Mouse (Mus musculus) c-Kit-positive CD71-positive TER-119-negative erythroid progenitor cells, embryonic 14.5 days (primary cell): Measurements from ENCODE around the gene Bmper.

Experiments
- DNase-seq: peaks from one replicate; pipeline ENCODE4 v3.0.0-alpha.2; 2013; ENCODE audit warnings: low read depth

Bmper gene

DNA sequence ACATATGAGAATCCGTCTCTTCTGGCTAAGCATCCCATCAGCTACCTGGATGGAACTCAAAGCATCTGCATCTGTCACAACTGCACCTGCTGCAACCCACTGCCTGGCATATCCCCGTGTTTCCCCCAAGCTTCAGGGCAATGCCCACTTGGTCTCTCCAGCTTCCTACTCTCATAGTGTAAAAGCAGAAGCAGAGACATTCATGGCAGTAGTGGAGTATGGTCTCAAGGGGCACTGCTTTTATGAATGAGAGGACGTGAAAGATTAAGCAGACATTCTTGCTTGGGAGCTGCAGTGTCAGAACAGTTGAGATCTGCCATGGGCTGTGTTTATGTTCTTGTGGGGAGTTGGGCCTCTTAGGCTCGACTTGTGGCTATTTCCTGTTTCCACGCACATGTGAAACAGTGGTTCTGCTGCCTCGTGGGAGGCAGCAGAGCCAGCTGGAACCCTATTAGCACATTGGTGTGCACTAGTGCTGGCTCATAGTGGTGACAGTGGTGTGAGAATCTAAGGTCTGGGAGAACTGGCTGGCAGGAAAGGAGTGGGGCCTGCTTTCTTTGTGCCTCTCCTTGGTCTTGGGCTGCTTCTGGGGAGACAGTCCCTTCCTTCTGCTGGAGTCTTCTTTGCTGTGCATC is 12.6 kb downstream of the Bmper start:
- no peak for DNase-seq

GRCm38 (mm10) chr9:23236635-23237279 is 13.9 kb downstream of the Bmper start:
- no peak for DNase-seq

DNA sequence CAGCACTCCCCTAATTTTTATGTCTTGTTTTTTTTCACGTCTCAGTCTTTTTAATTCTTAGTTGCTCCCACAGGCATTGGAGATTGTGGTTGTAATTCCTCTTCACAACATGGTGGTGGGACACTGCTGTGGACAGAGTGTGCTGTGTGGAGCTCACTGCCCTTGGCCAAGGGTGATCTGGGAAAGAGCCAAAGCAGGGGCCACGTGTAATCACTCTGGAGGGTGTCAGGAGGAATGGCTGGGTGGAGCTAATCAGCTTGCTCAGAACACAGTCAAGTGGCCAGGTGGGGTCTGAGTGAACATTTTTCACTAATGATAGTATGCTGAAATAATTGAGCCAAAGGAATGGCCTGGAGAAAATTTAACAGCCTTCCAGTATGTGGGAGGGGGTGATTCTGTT is 16.1 kb downstream of the Bmper start:
- no peak for DNase-seq

DNA sequence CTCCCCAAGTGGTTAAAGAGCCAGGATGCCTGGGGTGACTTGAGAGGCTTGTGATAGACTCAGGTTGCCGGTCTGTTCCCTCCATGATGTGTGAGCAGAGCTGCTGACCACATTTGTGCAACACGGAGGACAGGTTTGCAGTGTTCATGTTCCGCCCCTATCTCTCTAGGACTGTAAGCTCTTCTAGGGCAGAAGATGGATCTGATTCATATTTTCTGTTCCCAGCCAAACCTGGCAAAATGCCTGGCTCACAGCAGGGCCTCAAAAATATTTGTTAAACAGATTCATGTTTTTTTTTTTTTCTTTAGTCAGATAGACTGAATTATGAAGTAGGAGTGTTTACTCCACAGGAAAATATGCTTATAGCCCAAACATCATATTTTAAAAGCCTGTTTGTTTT is 20.0 kb downstream of the Bmper start:
- DNase-seq: no peak

DNA sequence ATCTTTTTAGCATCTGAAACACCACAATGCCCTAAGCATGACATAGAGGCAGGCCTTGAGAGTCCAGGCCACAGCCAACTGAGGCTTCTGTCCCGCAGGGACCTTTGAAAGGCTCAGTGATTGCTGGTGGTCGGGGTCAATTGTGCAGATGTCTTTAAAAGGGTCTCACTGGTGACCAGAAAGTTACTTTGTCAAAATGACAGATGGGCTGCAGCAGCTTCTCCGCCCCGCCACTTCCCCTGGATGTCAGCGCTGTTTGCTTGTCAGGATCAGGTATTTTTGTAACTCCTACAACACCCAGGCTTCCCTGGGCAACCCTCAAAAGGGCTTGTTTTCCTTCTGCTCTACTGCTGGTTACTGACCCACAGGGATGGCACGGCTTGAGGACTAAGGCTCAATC is 21.0 kb downstream of the Bmper start:
- DNase-seq: no peak

DNA sequence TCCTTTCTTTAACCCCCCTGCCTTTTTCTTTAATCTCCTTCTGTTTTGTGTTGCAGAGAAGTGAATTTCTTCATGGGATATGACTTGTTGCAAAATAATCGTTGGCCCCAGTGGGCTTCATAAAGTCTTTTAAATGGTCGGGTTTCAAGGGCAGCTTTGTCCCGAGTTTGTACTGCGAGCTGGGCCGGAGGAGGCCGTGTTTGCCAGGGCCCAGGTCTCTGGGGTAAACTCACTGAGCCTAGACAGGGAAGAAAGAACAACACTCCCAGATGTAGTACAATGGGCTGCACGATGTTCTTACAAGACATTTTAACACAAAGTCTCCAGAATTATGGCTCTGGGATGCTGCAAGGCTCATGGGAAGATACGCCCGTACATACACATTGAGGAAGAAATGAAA is 23.5 kb downstream of the Bmper start:
- no peak for DNase-seq

DNA sequence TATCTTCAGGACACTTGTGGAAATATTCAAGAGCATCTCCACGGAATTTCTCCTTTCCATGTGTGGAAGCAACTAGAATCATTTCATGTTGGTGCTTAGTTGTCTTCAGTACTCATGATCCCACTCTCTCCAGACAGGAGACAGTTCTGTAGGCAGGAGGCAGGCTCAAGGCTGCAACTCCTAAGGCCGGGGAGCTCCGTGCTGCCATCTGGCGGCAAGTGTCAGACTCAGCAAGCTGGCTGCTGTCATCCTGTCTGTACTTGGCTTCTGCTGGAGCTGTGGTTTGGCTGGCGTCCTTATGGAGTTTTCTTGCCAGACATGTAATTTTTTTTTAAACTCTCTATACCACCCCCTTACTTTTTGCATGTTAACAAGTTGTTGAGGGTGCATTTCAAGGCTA is 27.1 kb downstream of the Bmper start:
- DNase-seq: peak; percentile 19

GRCm38 (mm10) chr9:23251001-23251400 is 28.1 kb downstream of the Bmper start:
- no peak for DNase-seq

DNA sequence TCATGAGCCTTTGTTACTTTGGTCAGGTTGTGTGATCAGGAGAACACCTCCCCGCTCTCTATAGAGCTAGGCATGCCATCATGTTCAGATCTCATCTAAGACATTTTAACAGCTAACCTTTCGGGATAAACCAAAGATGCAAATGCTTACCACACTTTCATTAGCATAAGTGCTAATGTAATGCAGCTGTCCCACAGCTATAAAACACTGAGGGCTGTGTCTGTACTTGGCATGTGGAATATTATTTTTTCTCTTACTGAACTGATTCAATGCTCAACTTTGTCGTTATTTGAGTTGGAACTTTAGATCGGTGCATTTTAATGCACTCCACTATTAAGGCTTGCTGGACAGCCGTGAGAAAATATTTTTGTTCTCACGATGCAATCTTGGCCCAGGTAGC is 30.7 kb downstream of the Bmper start:
- no peak for DNase-seq

DNA sequence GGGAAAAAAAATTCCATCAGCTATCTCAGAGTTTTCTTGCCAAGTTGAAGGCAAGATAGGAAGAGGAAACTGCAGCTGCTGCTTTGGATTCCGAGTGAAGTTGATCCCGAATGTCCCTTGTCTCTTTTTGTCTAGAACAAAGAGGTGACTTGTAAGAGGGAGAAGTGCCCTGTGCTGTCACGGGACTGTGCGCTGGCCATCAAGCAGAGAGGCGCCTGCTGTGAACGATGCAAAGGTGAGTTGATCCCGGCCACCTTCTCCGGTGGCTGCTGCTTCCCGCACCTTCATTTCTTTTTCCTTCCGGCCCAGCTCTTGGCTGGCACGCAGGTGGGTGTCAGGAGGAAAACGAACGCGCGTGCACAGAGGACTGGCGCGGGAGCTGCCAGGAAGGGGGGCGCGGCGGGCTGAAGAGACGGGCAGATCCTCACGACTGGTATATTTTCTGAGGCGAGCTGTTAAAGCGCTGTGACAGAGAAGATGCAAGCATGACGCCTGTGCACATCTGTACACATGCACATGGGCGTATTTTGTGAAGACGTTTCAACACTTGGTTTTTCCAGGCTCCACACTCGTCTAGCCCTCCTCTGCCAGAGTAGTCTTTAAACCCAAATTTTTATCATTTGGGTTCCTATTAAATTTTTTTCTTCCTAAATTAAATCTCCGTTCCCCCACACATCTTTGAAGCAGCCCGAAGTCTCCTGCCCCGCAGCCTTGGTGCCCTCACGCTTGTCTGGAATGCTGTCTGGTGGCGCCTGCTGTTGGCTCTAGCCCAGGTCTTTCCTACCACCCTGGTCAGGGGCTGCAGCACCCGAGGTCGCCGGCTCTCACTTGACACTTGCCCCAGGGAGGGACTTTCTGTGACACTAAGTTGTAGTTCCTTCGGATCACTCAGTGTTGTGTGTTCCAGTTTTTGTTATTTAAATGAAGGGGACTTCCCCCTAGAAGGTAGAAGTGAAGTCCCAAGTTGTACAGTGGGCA is 31.6 kb downstream of the Bmper start:
- no peak for DNase-seq

DNA sequence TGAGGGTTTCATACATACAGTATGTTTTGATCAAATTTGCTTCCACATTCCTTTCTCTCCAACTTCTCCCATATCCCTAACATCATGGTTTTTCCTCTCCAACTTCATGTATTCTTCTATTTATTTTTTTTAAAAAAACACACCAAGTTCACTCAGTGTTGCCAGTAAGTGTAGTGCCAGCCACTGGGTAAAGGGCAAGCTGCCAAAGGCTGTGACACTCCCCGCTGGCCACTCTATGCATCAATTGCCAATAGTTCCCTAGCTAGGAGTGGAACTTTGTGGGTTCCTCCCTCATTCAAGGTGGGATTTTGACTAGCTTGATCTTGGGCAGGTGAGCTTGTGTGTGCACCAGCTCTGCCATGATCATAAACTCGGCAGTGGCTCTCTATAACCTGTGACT is 33.0 kb downstream of the Bmper start:
- DNase-seq: no peak

DNA sequence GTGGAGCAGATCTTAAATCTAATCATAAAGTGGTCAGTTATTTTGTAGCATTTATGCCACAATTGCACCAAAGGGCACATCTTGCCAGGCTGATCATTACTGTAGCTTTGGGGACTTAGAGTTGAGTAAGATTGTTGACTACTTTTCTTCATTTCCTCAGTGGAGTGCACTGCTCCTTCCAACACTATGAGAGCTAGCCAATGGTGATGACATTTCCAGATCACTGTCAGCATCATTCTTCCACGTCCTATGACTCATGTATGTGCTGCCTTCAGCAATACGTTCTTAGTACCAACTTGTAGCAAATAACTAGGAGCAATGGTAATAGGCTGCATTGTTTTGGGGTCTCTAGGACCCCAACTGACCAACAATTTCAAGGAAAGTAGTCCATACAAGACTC is 33.7 kb downstream of the Bmper start:
- no peak for DNase-seq

GRCm38 (mm10) chr9:23261834-23262233 is 39.0 kb downstream of the Bmper start:
- DNase-seq: no peak

DNA sequence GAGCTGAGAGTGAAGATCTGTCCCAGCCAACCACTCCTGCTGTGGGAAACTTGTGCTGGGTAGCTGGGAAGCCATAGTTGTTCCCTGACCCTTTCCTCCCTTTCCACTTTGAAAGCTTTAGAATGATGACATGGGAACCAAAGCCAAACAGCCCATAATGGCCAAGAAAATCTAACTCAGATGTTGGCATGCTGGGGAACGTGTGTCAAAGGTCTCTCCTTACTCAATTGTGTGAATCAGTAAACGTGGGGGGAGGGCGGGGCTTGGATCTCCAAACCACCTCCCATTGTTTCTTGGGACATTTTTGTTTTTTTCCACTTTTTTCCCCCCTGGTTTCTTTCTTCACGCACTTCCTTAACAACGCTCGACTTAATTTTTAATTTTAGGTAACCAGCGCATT is 40.0 kb downstream of the Bmper start:
- DNase-seq: no peak

GRCm38 (mm10) chr9:23264471-23264870 is 41.6 kb downstream of the Bmper start:
- DNase-seq: no peak

- DNase-seq: no peak
These were observed 45.7 kb downstream of the Bmper start for GRCm38 (mm10) chr9:23268609-23269008.

- DNase-seq: no peak
These were observed 46.2 kb downstream of the Bmper start for GRCm38 (mm10) chr9:23269087-23269486.

GRCm38 (mm10) chr9:23276244-23276643 is 53.4 kb downstream of the Bmper start:
- no peak for DNase-seq

DNA sequence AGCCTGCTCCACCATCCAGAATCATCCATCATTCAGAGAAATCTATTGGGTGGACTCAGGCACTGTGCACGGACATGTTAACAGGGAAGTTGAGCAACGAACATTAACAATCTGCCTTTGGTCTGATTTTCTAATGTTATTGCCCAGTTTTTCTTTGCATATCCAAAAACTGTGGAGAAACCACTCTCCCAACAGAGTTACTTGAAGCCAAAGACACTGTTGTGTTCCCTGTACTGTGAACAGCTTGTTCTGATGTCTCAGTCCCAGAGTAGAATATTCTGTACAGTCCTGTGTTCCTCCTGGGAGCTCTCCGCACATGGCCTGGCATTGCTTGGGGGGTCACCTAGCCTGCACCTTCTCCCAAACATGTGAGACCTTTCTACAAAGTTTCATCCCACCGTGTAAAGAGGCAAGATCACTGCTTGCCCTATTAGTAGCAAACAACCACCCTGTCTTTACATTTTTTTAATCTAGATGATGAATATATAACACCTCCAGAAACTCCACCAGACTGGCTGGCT is 62.1 kb downstream of the Bmper start:
- no peak for DNase-seq

DNA sequence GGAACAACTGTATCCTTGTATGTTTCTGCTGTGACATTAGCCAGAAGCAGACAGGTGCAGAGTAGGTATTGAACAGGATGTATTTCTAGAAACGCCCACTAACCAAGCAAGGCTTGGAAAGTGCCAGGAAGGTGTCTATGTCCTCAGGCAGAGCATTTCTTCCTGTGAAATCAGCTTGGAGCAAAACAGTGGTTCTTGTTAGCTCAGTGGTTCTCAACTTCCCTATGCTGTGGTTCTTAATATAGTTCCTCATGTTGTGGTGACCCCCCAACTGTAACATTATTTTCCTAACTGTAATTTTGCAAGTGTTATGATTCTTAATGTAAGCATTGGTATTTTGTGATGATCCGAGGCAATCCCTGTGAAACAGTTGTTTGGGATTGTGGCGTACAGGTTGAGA is 70.7 kb downstream of the Bmper start:
- no peak for DNase-seq

DNA sequence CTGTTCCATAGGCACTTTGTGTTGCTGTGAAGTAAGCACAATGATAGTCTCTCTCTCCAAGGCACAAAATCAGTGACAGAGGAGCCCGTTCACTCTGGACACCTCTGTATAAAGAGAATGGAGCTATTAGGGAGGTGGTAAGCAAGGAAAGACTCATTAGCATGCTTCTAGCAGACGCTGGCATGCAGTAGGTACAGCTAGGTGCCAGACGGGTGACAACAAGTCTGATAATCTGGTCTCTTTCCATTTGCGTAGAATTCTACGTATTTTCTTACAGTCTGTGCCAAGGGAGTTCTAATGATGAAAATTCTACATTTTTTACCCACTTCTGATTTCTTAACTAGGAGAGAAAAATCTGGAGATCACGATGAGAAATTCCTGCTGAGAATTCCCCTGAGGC is 72.7 kb downstream of the Bmper start:
- no peak for DNase-seq

GRCm38 (mm10) chr9:23297491-23298170 is 74.8 kb downstream of the Bmper start:
- no peak for DNase-seq
